Mouse (Mus musculus) C2C12 (cell line): ENCODE results near the gene Dnal1.

Experiments used
- CTCF ChIP-seq: IDR thresholded peaks from one replicate; pipeline ENCODE4 v1.5.1; 2011; ENCODE audit not compliant: control insufficient read depth, insufficient read depth, insufficient read length
- MAX ChIP-seq: IDR thresholded peaks from one replicate; pipeline ENCODE4 v1.6.1; 2011; ENCODE audit warnings: mild to moderate bottlenecking, control low read depth
- MYOD1 ChIP-seq: IDR thresholded peaks from one replicate; pipeline ENCODE4 v1.6.1; 2011; ENCODE audit warnings: low read depth; ENCODE audit not compliant: control insufficient read depth, insufficient read length
- MYOG ChIP-seq: IDR thresholded peaks from one replicate; pipeline ENCODE4 v1.6.1; 2011; ENCODE audit not compliant: control insufficient read depth, insufficient read length; ENCODE audit errors: extremely low read depth
- USF1 ChIP-seq: IDR thresholded peaks from one replicate; pipeline ENCODE4 v1.6.1; 2011; ENCODE audit warnings: low read depth, mild to moderate bottlenecking, control low read depth, moderate library complexity

DNA sequence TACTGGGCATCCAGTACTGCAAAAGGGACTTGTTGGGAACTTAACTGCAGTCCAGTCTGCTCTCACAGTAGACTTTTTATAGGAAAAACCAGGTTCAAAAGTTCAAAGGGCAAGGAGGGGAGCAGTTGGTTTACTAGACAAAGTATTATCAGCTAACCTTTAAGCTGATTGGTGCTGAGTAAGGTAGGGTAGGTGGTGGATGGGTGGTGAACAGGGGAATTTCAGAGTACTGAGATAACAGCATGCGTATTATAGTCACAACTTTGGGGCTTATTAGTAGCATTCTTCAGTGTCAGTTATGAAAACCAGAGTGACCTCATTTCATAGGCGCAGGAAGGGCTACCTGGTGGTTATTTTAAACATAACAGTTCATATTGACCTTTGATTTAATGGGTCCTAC, 14.6 kb upstream of the Dnal1 start:
- TF ChIP-seq CTCF (no peak), USF1 (no peak), MYOD1 (no peak), MYOG (no peak), MAX (no peak)
